Mouse (Mus musculus) B cell, adult 67 days (primary cell): ENCODE measurements around the gene Arvcf. TPM values are rescaled to one million over a fixed set of nuclear protein-coding genes. Genes with fewer than 3 reads are reported as not detected.

Experiments
- total RNA-seq, 2 experiments: library from RNA; stranded (reverse); gene quantifications; 4 replicates each; pipeline ENCODE4 v1.2.4; 2023

The Arvcf gene
- total RNA-seq: 1 to 10 TPM; 5.3 to 7.1 TPM

GRCm38 (mm10) chr16:18347931-18348600 is at the start of gene Arvcf, which contains the start of gene Tango2:
Arvcf (plus strand) TSS chr16:18348182.
Tango2 (minus strand) TSS chr16:18348103.

GRCm38 (mm10) chr16:18426215-18426791 is 78.3 kb downstream of the Arvcf start, which contains the start of gene Txnrd2:
Txnrd2 (plus strand) TSS chr16:18426384.

GRCm38 (mm10) chr16:18426802-18427280 is 78.9 kb downstream of the Arvcf start, which contains the start of gene Comt:
Comt (minus strand) TSS chr16:18426852.

Other genes with a start within 250 kb of the Arvcf start
- not detected for gene Rtn4r, start 220.5 kb upstream of the Arvcf start, total RNA-seq
- gene Ccdc188, start 130.3 kb upstream of the Arvcf start, total RNA-seq: not detected
- gene Zdhhc8, start 113.0 kb upstream of the Arvcf start, total RNA-seq: 10 to 100 TPM; 21.9 to 29.2 TPM
- gene Trmt2a, start 99.5 kb upstream of the Arvcf start, total RNA-seq: 100 to 1,000 TPM; 180 to 183 TPM
- gene Ranbp1, start 99.5 kb upstream of the Arvcf start, total RNA-seq: 10 to 100 TPM; 98.5 TPM
- gene Gm49776, start 89.9 kb upstream of the Arvcf start, total RNA-seq: not detected
- gene Dgcr8, start 58.9 kb upstream of the Arvcf start, total RNA-seq: 10 to 100 TPM; 47.0 to 55.8 TPM
- 10 to 100 TPM; 36.4 to 44.9 TPM for gene Tango2, start 79 bp upstream of the Arvcf start, total RNA-seq
- 10 to 100 TPM; 15.9 to 16.8 TPM for gene Txnrd2, start 78.2 kb downstream of the Arvcf start, total RNA-seq
- 10 to 100 TPM; 17.4 to 19.5 TPM for gene Comt, start 78.7 kb downstream of the Arvcf start, total RNA-seq
- 1 to 10 TPM; 6.6 to 8.2 TPM for gene Gnb1l, start 150.5 kb downstream of the Arvcf start, total RNA-seq
- gene Rtl10, start 150.7 kb downstream of the Arvcf start, total RNA-seq: 10 to 100 TPM in 1 of 2 experiments, 1 to 10 TPM in 1; 9.7 to 10.7 TPM
- gene Tbx1, start 242.5 kb downstream of the Arvcf start, total RNA-seq: not detected